23 mouse cellular contexts compared by ENCODE assay signal in genomic region chr17:26608877-26609276, GRCm38 (mm10). TPM values are rescaled to one million over a fixed set of nuclear protein-coding genes. Genes with fewer than 3 reads are reported as not detected.
DNase-seq lines count a peak whose midpoint lies in the region; ATAC-seq and TF ChIP-seq lines count a peak whose summit lies in the region.
"Had no signal": no experiment of that assay in that cellular context is flagged by ENCODE, and none has a peak within 500 bp of the region (broad histone marks: within the 10 kb centered on the region; RNA-seq: fewer than 3 reads in every experiment).

No protein-coding gene starts in this region.

- H3K27me3 ChIP-seq in heart, adult 2 months (ENCODE audit: control insufficient read depth, insufficient read depth, low read length), result no peaks in the 10 kb centered on the region
- no peaks in the 10 kb centered on the region for H3K27me3 ChIP-seq in heart, embryonic 16.5 days (ENCODE audit: control insufficient read depth, insufficient read depth, low read length)
- H3K27me3 ChIP-seq: forebrain, embryonic 12.5 days; hindbrain, embryonic 12.5 days; neural tube, embryonic 12.5 days had no signal

- WGBS in heart, adult 2 months, result 78% methylated on average over 8 of the region's 8 CpGs
- 82% methylated on average over 8 of the region's 8 CpGs for WGBS in heart, embryonic 16.5 days
- 49% methylated on average over 8 of the region's 8 CpGs for WGBS in olfactory bulb, adult 2 months

- peak overlapping the region; percentile 24; the same call in 1 of the 2 replicates for H3K27ac ChIP-seq in heart, adult 2 months
- peak overlapping the region; percentile 2; the same call in 1 of the 2 replicates for H3K27ac ChIP-seq in heart, embryonic 16.5 days (ENCODE audit: low read length)
- peak overlapping the region; percentile 12 for H3K27ac ChIP-seq in olfactory bulb, adult 2 months (ENCODE audit: insufficient read depth, low read depth, low read length)
- H3K27ac ChIP-seq: embryonic facial prominence, embryonic 10.5 days; forebrain, embryonic 12.5 days; hindbrain, embryonic 12.5 days; limb, embryonic 10.5 days; liver, embryonic 14.5 days; neural tube, embryonic 12.5 days had no signal

- intact Hi-C loops in heart, adult 2 months (cut with DNase I), result no loop called here
- intact Hi-C loops in heart, postnatal 10 days (cut with DNase I), result no loop called here
- intact Hi-C loops in heart, postnatal 36 days (cut with DNase I), result no loop called here

- no peak overlapping the region for H3K4me2 ChIP-seq in heart, embryonic 16.5 days (ENCODE audit: low read depth, low read length)
- H3K4me2 ChIP-seq: forebrain, embryonic 12.5 days; hindbrain, embryonic 12.5 days; midbrain, embryonic 11.5 days; neural tube, embryonic 12.5 days had no signal

- H3K9me3 ChIP-seq in heart, embryonic 16.5 days (replicated peaks; ENCODE audit: control insufficient read depth, low read length), result no peaks in the 10 kb centered on the region
- H3K9me3 ChIP-seq: embryonic facial prominence, embryonic 10.5 days; forebrain, embryonic 12.5 days; hindbrain, embryonic 12.5 days; limb, embryonic 10.5 days; neural tube, embryonic 12.5 days had no signal

- DNase-seq in heart, adult 2 months, result no peak
- DNase-seq in heart, postnatal 10 days, result no peak
- no peak for DNase-seq in heart, postnatal 36 days
- DNase-seq in brain, adult 2 months (ENCODE audit: low read depth, low spot score), result peak; percentile 70
- no peak for DNase-seq in layer of hippocampus, postnatal 25 days (ENCODE audit: extremely low spot score in 1 of 2, low spot score in 1 of 2)
- DNase-seq: adrenal gland, postnatal 25 days; cerebellum, adult 8-10 months; gastrocnemius, postnatal 14 days; kidney, adult 8-10 months; kidney, postnatal 25 days; thymus, adult 18-20 months; thymus, postnatal 4 days had no signal

- TF ChIP-seq CTCF in heart, adult 2 months (IDR thresholded peaks at IDR 0.05), result no peak
- no peak for TF ChIP-seq CTCF in olfactory bulb, adult 2 months (IDR thresholded peaks at IDR 0.05; ENCODE audit: insufficient read depth, low read depth, low read length)

- TF ChIP-seq POLR2A in heart, adult 2 months (IDR thresholded peaks at IDR 0.05; ENCODE audit: insufficient read depth, low read depth, low read length), result no peak
- TF ChIP-seq POLR2A in olfactory bulb, adult 2 months (IDR thresholded peaks at IDR 0.05; ENCODE audit: insufficient read depth, low read depth, low read length), result no peak

- no peak overlapping the region for H3K4me3 ChIP-seq in heart, adult 2 months
- no peak overlapping the region for H3K4me3 ChIP-seq in heart, embryonic 16.5 days (ENCODE audit: low read length)
- H3K4me3 ChIP-seq in olfactory bulb, adult 2 months (ENCODE audit: insufficient read depth, low read depth, low read length), result no peak overlapping the region
- H3K4me3 ChIP-seq: embryonic facial prominence, embryonic 10.5 days; forebrain, embryonic 12.5 days; hindbrain, embryonic 12.5 days; limb, embryonic 10.5 days; neural tube, embryonic 12.5 days had no signal

- no peaks in the 10 kb centered on the region; the same call in 1 of the 2 replicates for H3K79me2 ChIP-seq in heart, adult 2 months (replicated peaks; ENCODE audit: control insufficient read depth, insufficient read depth, low read length)

- no peak for ATAC-seq in heart, embryonic 16.5 days (replicated peaks; ENCODE audit: extremely low read depth, insufficient read depth, low FRiP score)
- ATAC-seq: inflammation-experienced regulatory T-cells, adult 6 months; lung, postnatal 0 days had no signal

- H3K36me3 ChIP-seq in heart, adult 2 months (ENCODE audit: control insufficient read depth, insufficient read depth, low read length), result peaks cover 5% of the 10 kb centered on the region; the same call in 1 of the 2 replicates
- 0 out of 2 replicates have a peak, but pooled peaks cover 3% of the 10 kb centered on the region for H3K36me3 ChIP-seq in heart, embryonic 16.5 days (ENCODE audit: control insufficient read depth, insufficient read depth)

- no peak for TF ChIP-seq EP300 in heart, adult 2 months (IDR thresholded peaks at IDR 0.05; ENCODE audit: insufficient read depth, low read depth, low read length)

- no peak overlapping the region for H3K9ac ChIP-seq in heart, adult 2 months (ENCODE audit: low read depth, low read length)
- no peak overlapping the region for H3K9ac ChIP-seq in heart, embryonic 16.5 days (ENCODE audit: low read length)
- H3K9ac ChIP-seq: forebrain, embryonic 12.5 days; hindbrain, embryonic 12.5 days; liver, embryonic 14.5 days; neural tube, embryonic 12.5 days had no signal

- H3K4me1 ChIP-seq in heart, adult 2 months (ENCODE audit: control insufficient read depth, insufficient read depth, low read length), result peaks cover 30% of the 10 kb centered on the region
- H3K4me1 ChIP-seq in heart, embryonic 16.5 days (ENCODE audit: control insufficient read depth, insufficient read depth, low read length), result peaks cover 22% of the 10 kb centered on the region
- peaks cover 41% of the 10 kb centered on the region for H3K4me1 ChIP-seq in olfactory bulb, adult 2 months (ENCODE audit: control insufficient read depth, insufficient read depth, low read length)
- H3K4me1 ChIP-seq: embryonic facial prominence, embryonic 10.5 days; forebrain, embryonic 12.5 days; hindbrain, embryonic 12.5 days; neural tube, embryonic 12.5 days had no signal

RNA-seq across cellular contexts. Expression of gene Dusp1, which starts 46.9 kb away (rescaled TPM):
- 10 to 100 TPM; 61.4 to 71.3 TPM for total RNA-seq in heart, adult 2 months (2021)
- polyA plus RNA-seq in heart, adult 2 months (2012; rRNA removed), result 122 and 171 TPM in 2 replicates
- total RNA-seq in heart, postnatal 10 days (2021), result 100 to 1,000 TPM in 1 of 2 experiments, 10 to 100 TPM in 1; 60.1 to 100 TPM
- 35.5 and 35.7 TPM in 2 replicates for polyA plus RNA-seq in heart, embryonic 16.5 days (2015; fragmentation: Nextera tagmentation; extraction: Ambion mirVana)
- 100 to 1,000 TPM in 1 of 2 experiments, 10 to 100 TPM in 1; 49.6 to 105 TPM for total RNA-seq in heart, postnatal 36 days (2021)
- not detected in 2 replicates for polyA plus RNA-seq in olfactory bulb, adult 2 months (2012; ENCODE audit: insufficient read depth, insufficient read length, low replicate concordance, missing spikeins)
- total RNA-seq in layer of hippocampus, postnatal 25 days (2021), result 10 to 100 TPM; 14.7 to 18.3 TPM

RNA-seq across cellular contexts. Expression of gene Ergic1, which starts 47.6 kb away (rescaled TPM):
- 10 to 100 TPM; 53.6 to 59.4 TPM for total RNA-seq in heart, adult 2 months (2021)
- polyA plus RNA-seq in heart, adult 2 months (2012; rRNA removed), result 64.4 and 84.3 TPM in 2 replicates
- 10 to 100 TPM; 84.4 to 87.8 TPM for total RNA-seq in heart, postnatal 10 days (2021)
- polyA plus RNA-seq in heart, embryonic 16.5 days (2015; fragmentation: Nextera tagmentation; extraction: Ambion mirVana), result 82.7 and 84.9 TPM in 2 replicates
- 10 to 100 TPM; 47.5 to 56.2 TPM for total RNA-seq in heart, postnatal 36 days (2021)
- polyA plus RNA-seq in olfactory bulb, adult 2 months (2012; ENCODE audit: insufficient read depth, insufficient read length, low replicate concordance, missing spikeins), result not detected in 2 replicates
- 100 to 1,000 TPM; 114 to 118 TPM for total RNA-seq in layer of hippocampus, postnatal 25 days (2021)

RNA-seq across cellular contexts. Expression of gene Atp6v0e, which starts 54.2 kb away (rescaled TPM):
- 10 to 100 TPM; 60.9 to 67.2 TPM for total RNA-seq in heart, adult 2 months (2021)
- polyA plus RNA-seq in heart, adult 2 months (2012; rRNA removed), result 143 and 187 TPM in 2 replicates
- total RNA-seq in heart, postnatal 10 days (2021), result 10 to 100 TPM; 87.1 to 87.8 TPM
- 216 and 249 TPM in 2 replicates for polyA plus RNA-seq in heart, embryonic 16.5 days (2015; fragmentation: Nextera tagmentation; extraction: Ambion mirVana)
- 10 to 100 TPM; 58.6 to 68.7 TPM for total RNA-seq in heart, postnatal 36 days (2021)
- not detected in 2 replicates for polyA plus RNA-seq in olfactory bulb, adult 2 months (2012; ENCODE audit: insufficient read depth, insufficient read length, low replicate concordance, missing spikeins)
- total RNA-seq in layer of hippocampus, postnatal 25 days (2021), result 10 to 100 TPM; 42.8 to 55.1 TPM
